Mouse (Mus musculus) G1E (cell line): ENCODE results near the gene Coq8b.

Source experiments
- CTCF ChIP-seq: IDR thresholded peaks from 2 replicates; pipeline ENCODE4 v1.5.1; 2012; ENCODE audit warnings: low read depth, low read length, inconsistent platforms, mixed read lengths
- GATA1 ChIP-seq: IDR thresholded peaks from 2 replicates; pipeline ENCODE4 v1.6.1; 2012; ENCODE audit warnings: borderline replicate concordance, low read length, inconsistent platforms, mixed read lengths
- GATA2 ChIP-seq: IDR thresholded peaks from 2 replicates; pipeline ENCODE4 v1.6.1; 2012; ENCODE audit warnings: low read depth, low read length, inconsistent platforms, borderline replicate concordance
- POLR2AphosphoS5 ChIP-seq: IDR thresholded peaks from 2 replicates; pipeline ENCODE4 v1.6.1; 2012; ENCODE audit warnings: low read depth, low read length, inconsistent platforms; ENCODE audit not compliant: insufficient replicate concordance
- TAL1 ChIP-seq: conservative IDR thresholded peaks from 2 replicates; pipeline ENCODE4 v1.6.1; 2012; ENCODE audit warnings: low read depth, low read length, inconsistent platforms, mixed read lengths

- TF ChIP-seq CTCF (no peak), GATA2 (no peak), POLR2AphosphoS5 (no peak), GATA1 (no peak), TAL1 (no peak)
Measured at GRCm38 (mm10) chr7:27203730-27204449, 28.9 kb upstream of the Coq8b start.
